Mouse (Mus musculus): ENCODE data around the gene Urm1.
"Not testable (repeated sequence)": the region's sequence is repeated elsewhere in the genome, so short reads cannot be mapped to it uniquely, and the experiment has no call there.

Urm1 gene

DNA sequence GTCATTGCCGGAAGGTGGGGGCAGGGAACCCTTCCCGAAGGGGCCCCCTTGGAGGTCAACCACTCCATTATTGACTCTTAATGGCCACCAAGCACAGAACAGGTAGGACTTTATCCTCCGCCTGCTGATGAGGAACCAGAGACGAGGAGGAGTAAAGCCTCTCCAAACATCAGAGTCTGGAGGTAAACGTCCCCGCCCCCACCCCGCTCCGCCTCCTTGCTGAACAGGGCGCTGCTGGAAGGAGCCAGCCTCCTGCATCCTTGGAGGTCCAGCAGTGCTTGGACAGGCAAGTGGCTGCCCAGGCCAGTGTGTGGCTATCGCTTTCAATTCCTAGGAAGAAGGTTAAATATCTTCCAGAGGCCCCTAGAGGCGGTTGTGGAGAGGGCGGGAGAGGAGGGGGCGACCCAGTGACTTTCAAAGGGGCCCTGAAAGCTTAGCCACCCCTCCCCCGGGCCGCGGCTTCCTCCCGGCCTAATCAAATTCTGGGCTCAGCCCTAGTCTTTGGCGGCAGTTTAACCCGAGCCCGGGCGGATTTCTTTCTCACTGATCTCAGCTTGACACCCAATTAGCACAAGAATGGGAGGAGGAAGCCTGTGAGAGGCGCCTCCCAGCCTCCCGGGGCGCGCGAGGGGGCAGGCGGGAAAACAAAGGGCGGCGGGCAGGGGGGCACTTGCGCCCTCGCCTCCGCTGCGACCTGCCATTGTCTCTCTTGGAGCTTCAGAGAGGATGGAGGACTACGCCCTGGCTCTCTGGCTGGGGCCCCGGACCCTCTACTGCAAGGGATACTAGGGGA, at the start of gene Urm1:
Gene Urm1 (plus strand): TSS at position 51 of the 793 bp plus-strand sequence.
- peak; percentile 45 to 59 for DNase-seq

- DNase-seq: no peak
Measured at GRCm38 (mm10) chr2:29770162-29770561, 49.7 kb upstream of the Urm1 start.

DNA sequence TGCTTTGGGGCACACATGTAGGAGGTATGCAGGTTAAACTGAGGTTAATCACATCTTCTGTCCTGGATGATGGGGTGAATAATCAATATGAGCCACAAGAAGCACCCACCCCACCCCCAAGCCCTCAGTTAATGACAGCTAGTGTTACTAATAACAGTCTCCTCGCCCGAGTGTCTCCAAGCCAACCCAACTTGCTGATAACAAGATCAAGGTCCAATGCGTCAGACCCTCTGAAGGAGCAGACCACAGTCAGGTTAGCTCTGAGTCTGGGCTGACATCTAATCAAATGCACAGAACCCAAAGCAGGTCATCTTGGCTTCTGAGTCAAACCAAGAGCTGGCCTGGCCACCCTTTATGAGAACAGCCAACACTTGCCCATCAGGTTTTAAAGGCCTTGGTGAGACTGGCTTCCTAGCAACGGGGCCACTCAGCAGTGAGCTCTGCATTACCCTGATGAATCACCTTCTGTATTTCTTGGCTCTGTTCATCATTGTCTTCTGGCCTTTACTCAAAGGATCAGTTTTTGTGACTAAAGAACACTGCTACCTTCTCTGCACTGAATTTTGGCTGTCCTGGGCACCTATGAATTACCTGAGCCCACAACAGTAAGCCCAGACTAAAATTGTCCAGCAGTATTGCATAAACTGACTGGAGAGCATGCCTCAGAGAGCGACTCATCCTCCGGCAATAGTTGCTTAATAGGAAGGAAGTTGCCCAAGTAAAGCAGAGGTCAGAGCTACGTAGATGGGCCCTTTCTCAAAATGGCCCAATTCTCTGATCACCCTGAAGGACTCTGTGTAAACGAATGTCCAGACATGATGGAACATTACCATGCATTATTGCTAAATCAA, 48.0 kb upstream of the Urm1 start:
- DNase-seq: no peak

DNA sequence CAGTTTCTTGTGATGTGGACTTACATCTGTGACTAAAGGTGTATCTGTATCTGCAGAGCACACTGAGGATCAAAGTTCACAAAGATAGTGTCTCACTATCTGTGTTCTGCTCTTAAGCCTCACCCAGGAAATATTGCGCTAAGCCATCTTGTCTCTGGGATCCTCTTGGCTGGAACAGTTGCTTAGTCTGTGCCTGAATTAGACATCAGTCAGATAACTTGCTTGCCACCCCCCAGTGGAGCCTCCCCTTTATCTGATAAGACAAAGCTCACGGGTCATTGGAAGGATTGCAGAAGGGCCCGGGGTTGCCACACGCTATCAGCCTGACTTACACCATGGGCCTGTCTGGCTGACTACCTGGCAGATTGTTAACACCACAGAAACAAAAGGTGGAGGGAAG, 46.6 kb upstream of the Urm1 start:
- no peak for DNase-seq

DNA sequence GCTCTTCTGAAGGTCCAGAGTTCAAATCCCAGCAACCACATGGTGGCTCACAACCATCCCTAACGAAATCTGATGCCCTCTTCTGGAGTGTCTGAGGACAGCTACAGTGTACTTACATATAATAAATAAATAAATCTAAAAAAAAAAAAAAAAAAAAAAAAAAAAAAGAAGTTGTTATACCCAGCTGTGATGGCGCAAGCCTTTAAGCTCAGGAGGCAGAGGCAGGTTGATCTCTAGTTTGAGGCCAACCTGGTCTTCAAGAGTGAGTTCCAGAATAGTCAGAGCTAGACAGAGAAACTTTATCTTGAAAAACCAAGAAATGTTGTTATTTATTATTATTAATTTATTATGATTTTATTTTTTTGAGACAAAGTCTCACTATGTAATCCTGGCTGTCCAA, 38.6 kb upstream of the Urm1 start:
- not testable (repeated sequence) for DNase-seq

- DNase-seq: no peak
Measured at GRCm38 (mm10) chr2:29784290-29784689, 35.6 kb upstream of the Urm1 start.

- DNase-seq: peak; percentile 72 to 81
Measured at GRCm38 (mm10) chr2:29787104-29787917, 32.6 kb upstream of the Urm1 start, which contains the start of gene Coq4. TSS of gene Coq4 (plus strand) at chr2:29787493.

DNA sequence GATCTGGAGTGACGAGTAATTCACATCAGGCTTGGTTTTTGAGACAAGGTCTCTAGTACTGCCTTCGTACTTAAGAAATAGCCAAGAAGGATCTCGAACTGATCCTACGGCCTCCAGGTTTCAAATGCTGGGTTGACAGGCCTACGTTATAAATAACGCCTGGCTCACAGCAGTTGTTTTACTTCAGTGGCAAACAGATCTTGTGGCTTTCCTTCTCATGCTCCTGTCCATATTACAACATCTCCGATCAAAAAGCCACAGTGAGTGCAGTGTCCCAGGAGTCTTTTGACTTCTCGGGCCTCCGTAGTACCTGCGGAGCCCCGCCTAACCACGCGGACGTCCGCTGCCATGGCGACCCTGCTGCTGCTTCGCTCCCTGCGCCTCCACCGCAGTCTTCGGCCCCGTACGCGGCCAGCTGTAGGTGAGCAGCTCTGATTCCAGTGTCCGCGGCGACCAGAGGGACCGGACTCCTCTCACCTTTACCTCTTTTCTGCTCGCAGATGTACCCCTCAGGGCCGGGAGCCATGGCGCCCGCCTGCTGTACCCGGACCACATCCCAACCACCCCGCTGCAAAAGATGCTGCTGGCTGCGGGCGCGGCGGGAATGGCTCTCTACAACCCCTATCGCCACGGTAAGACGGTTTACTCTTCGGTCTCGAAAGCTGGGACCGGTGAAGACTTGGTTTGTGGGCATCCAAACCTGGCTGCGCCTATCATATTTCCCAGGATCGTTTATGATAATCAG, 31.8 kb upstream of the Urm1 start, which contains the start of gene Trub2:
Gene Trub2 (minus strand): TSS at position 566 of the 745 bp plus-strand sequence.
- peak; percentile 70 to 79 for DNase-seq

DNA sequence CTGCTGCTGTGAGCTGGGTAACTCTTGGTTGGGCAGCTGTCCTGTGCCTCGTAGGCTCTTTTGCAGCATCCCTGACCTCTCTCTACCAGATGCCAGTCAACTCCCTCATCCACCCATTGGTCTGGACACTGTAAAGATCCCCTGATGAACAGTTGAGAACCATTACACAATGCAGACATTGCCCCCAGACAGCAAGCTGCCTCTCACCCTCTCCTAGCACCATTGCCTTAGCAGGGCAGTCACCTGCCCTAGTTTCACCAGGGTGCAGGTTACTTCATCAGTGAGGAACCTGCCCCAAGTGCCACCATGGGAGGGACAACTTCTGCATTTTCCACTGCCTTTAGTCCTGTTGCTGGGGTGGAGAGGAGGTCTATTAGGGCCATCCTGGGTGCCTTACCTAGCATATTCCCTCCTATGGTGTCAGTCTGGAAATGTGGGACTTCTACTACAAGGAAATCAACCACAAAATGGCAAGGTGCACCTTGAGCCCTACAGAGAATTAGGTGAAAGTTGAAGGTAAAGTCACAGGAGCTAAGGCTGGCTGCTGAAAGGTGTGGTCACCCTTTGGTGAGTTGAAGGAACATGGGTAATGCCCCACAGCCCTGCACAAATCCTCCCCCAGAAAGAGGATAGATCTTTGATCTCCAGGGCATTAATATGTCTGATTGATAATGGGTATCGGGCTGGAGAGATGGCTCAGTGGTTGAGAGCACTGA, 26.9 kb upstream of the Urm1 start:
- no peak for DNase-seq

DNA sequence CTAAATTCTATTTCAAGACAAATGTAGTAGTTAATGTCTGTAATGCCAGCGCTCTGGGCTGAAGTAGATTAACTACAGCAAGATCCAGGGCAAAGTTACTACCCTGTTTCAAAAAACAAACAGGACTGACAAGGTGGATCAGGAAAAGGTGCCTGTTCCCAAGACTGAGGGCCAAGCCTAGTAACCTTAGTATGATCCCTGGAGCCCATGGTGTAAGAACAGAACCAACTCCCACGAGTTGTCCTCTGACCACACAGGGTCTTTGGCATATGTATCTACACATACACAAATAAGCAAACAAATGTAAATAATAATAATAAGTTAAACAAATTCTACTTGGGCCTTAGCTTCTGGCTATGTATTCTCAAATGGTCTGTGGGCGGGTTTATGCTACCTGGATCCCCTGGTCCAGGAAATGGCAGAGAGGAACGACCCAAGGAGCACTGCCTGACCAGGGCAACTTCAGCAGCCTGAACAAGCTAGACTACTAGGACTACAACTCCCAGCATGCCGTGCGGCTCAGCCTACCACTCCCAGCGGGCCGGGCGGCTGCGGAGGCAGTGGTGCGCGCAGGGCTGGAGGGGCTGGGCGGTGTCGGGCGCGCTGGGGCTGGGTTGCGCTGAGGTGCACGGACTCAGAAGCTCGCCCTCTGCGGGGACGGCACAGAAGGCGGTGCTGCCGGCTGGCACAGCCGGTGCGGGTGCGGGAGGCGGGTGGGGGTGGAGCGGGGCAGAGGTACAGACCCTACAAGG, 17.6 kb upstream of the Urm1 start, which contains the start of gene Slc27a4:
Gene Slc27a4 (plus strand): TSS at position 560 of the 752 bp plus-strand sequence.
- peak; percentile 89 to 98 for DNase-seq

DNA sequence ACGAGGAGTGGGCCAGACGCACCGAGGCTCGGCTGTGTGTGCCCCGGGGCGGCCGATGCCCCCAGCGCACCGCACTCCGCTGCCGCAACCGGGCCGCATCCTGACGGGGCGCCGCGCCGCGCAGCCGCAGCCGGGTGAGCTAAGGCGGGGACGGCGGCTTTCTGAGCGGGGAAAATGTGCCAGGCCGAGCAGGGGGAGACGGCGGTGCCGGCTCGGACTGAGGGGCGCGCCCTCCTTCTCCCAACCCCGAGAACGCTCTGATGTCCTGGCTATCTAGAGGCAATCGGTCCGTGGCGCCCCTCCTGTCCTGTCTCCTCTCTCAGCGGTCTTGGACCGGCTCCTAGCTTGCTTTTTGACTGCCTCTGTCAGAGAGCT, 17.1 kb upstream of the Urm1 start:
- no peak for DNase-seq

GRCm38 (mm10) chr2:29803400-29803831, 16.5 kb upstream of the Urm1 start:
- no peak for DNase-seq

DNA sequence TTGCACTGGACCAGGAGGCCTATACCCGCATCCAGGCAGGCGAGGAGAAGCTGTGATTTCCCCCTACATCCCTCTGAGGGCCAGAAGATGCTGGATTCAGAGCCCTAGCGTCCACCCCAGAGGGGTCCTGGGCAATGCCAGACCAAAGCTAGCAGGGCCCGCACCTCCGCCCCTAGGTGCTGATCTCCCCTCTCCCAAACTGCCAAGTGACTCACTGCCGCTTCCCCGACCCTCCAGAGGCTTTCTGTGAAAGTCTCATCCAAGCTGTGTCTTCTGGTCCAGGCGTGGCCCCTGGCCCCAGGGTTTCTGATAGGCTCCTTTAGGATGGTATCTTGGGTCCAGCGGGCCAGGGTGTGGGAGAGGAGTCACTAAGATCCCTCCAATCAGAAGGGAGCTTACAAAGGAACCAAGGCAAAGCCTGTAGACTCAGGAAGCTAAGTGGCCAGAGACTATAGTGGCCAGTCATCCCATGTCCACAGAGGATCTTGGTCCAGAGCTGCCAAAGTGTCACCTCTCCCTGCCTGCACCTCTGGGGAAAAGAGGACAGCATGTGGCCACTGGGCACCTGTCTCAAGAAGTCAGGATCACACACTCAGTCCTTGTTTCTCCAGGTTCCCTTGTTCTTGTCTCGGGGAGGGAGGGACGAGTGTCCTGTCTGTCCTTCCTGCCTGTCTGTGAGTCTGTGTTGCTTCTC, 4.0 kb upstream of the Urm1 start:
- DNase-seq: no peak

- DNase-seq: peak; percentile 51 to 80
Measured at GRCm38 (mm10) chr2:29817426-29818232, 2.2 kb upstream of the Urm1 start.

DNA sequence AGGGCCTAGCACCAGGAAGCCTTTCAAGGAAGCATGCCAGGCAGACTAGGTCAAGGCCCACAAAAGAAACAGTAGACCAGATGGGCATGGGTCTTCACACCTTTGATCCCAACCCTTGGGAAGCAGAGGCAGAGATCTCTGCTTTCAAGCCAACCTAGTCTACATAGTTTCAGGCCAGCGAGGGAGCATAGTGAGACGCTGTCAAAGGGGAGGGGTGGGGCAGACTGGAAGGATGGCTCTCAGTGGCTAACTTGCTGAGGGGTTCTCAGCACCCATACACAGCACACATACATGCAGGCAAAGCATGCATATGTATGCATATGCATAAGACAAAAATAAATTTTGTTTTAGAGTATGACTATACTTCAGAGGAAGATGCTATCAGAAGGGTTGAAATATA, 512 bp upstream of the Urm1 start:
- DNase-seq: no peak

- DNase-seq: no peak
Measured at GRCm38 (mm10) chr2:29826318-29826925, 6.5 kb downstream of the Urm1 start.

GRCm38 (mm10) chr2:29826926-29827708, 7.2 kb downstream of the Urm1 start:
- DNase-seq: peak; percentile 89

DNA sequence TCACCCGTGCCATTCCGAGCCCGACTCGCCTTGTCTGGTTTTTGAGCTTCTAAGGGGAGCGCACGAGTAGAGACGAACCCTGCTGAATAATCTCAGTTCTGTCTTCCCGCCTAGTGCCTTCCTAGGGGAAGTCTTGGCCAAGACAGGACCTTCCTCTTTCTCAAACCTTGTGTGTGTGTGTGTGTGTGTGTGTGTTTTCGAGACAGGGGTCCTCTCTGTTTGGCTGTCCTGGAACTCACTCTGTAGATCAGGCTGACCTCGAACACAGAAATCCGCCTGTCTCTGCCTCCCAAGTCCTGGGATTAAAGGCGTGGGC, 7.8 kb downstream of the Urm1 start:
- DNase-seq: no peak
